Mouse (Mus musculus) MEL (cell line): ENCODE data around the gene Egf.
A peak's percentile ranks its signal among the peaks of the same experiment; 100 is the strongest.

ENCODE experiments used
- BHLHE40 ChIP-seq: IDR thresholded peaks from 2 replicates; pipeline ENCODE4 v1.6.1; 2012; ENCODE audit warnings: low read depth, mild to moderate bottlenecking, inconsistent platforms, low read length, improper control_type of control experiment, borderline replicate concordance
- CTCF ChIP-seq, 3 experiments: IDR thresholded peaks in 2 of 3; conservative IDR thresholded peaks in 1 of 3; 2 replicates each; pipeline ENCODE4 v1.5.1; 2011 to 2012; ENCODE audit warnings: low read length in 3 of 3, low read depth in 2 of 3, mild to moderate bottlenecking in 2 of 3, improper control_type of control experiment in 1 of 3, inconsistent platforms in 1 of 3, mixed read lengths in 1 of 3, moderate library complexity in 1 of 3; ENCODE audit not compliant: control insufficient read depth in 1 of 3, insufficient read depth in 1 of 3, poor library complexity in 1 of 3, severe bottlenecking in 1 of 3
- EP300 ChIP-seq, 2 experiments: IDR thresholded peaks; 2 replicates each; pipeline ENCODE4 v1.6.1; 2011; ENCODE audit warnings: improper control_type of control experiment in 2 of 2, low read length in 2 of 2, low read depth in 1 of 2, mild to moderate bottlenecking in 1 of 2
- MAFK ChIP-seq: IDR thresholded peaks from 2 replicates; pipeline ENCODE4 v1.6.1; 2011; ENCODE audit warnings: low read depth, mild to moderate bottlenecking, low read length, improper control_type of control experiment, borderline replicate concordance
- POLR2AphosphoS2 ChIP-seq: IDR thresholded peaks from 2 replicates; pipeline ENCODE4 v1.6.1; 2011; ENCODE audit warnings: low read length, improper control_type of control experiment

GRCm38 (mm10) chr3:129724505-129724904, 30.6 kb downstream of the Egf start:
- no peak for TF ChIP-seq MAFK
- peak; percentile 61; the same call in 1 of the 2 replicates for TF ChIP-seq BHLHE40
- no peak for TF ChIP-seq POLR2AphosphoS2
- no peak for TF ChIP-seq EP300 (IDR thresholded peaks at IDR 0.05; ENCODE audit: low read depth in 1 of 2, low read length in 2 of 2)
- TF ChIP-seq CTCF (IDR thresholded peaks at IDR 0.05 in 2 of 3, conservative IDR thresholded peaks at IDR 0.05 in 1 of 3; ENCODE audit: control insufficient read depth in 1 of 3, insufficient read depth in 1 of 3, low read depth in 2 of 3, low read length in 3 of 3, poor library complexity in 1 of 3, severe bottlenecking in 1 of 3), result no peak
